Mouse (Mus musculus): Measurements from ENCODE around the gene 6030468B19Rik. TPM values are rescaled to one million over a fixed set of nuclear protein-coding genes. Genes with fewer than 3 reads are reported as not detected.
A peak's percentile ranks its signal among the peaks of the same experiment; 100 is the strongest.

The 6030468B19Rik gene
- polyA plus RNA-seq, 1 experiment from 2014 or later: 1.7 TPM

DNA sequence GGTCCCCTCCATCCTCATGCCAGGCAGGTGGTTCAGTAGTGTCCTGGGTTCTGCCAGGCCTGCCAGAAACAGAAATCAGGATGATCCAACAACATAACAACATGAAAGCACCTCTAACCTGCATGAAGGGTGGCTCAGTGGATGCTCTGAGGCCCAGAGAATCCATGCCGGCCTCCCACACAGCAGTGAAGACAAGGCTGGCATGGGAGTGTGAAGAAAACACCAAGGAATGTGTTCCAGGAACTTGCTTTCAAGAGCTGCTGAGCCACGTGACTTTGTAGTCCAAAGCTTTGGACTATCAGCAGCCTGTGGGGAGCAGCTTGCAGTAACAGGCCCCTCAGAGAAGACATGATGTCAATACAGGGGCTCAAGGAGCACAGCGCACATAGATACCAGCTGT is 31.2 kb upstream of the 6030468B19Rik start:
- no peak overlapping the region for H3K27ac ChIP-seq (ENCODE audit: poor library complexity, severe bottlenecking)
- no peaks in the 10 kb centered on the region for H3K27me3 ChIP-seq (replicated peaks)
- no peaks in the 10 kb centered on the region for H3K9me3 ChIP-seq (replicated peaks)
- peaks cover 15% of the 10 kb centered on the region for H3K4me1 ChIP-seq (replicated peaks)
- H3K9ac ChIP-seq: no peak overlapping the region
- WGBS: 77% methylated on average over 3 of the region's 3 CpGs
- H3K4me3 ChIP-seq: no peak overlapping the region
- no peak for ATAC-seq (ENCODE audit: insufficient number of reproducible peaks, low FRiP score)
- H3K4me2 ChIP-seq: no peak overlapping the region
- peaks cover 71% of the 10 kb centered on the region for H3K36me3 ChIP-seq

DNA sequence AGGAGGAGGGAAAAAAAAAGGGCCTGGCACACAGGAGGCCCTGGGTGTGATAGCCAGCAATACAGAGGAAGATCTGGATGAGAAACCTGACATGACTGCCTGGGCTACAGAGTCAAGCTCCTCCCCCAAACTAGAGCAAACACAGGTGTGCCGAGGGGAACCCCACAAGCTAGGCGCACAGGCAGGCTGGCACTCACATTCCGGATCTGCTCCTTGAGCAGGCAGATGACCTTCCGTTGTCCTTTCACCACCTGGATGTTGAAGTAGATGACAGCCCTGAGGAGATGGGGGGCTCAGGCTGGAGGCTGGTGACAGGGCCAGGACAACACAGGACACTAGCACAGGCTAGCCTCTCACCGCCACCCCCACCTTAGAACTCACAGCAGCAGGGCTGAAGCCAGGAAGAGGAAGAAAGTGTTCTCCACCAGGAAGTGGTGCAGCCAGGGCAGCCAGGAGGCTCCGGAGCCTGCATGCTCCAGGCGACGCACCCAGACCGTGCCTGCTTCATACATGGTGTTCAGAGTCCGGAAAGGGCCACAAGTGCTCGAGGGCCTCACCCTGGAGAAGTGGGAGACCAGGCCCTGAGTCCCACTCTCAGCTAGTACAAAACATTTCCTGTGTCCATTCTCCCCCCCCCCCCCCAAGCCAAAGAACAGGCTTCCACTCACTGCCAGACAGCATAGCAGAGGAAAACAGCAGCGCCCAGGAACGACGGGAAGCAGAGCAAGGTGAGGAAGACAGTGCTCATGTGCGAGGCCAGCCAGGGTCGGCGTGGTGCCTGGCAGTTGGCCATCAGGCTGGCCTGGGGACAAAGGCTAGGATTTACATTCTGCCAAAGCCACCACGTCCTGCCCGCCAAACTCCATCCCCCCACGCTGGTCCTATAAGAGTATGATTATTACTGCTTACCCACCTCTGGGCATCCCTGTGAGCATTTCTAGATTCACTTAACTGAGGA is 28.5 kb upstream of the 6030468B19Rik start:
- H3K4me1 ChIP-seq (replicated peaks): peaks cover 15% of the 10 kb centered on the region
- H3K36me3 ChIP-seq: peaks cover 84% of the 10 kb centered on the region
- H3K4me2 ChIP-seq: no peak overlapping the region
- no peak overlapping the region for H3K27ac ChIP-seq (ENCODE audit: poor library complexity, severe bottlenecking)
- ATAC-seq (ENCODE audit: insufficient number of reproducible peaks, low FRiP score): no peak
- no peak overlapping the region for H3K9ac ChIP-seq
- H3K27me3 ChIP-seq (replicated peaks): no peaks in the 10 kb centered on the region
- no peaks in the 10 kb centered on the region for H3K9me3 ChIP-seq (replicated peaks)
- WGBS: 82% methylated on average over 20 of the region's 20 CpGs
- no peak overlapping the region for H3K4me3 ChIP-seq

DNA sequence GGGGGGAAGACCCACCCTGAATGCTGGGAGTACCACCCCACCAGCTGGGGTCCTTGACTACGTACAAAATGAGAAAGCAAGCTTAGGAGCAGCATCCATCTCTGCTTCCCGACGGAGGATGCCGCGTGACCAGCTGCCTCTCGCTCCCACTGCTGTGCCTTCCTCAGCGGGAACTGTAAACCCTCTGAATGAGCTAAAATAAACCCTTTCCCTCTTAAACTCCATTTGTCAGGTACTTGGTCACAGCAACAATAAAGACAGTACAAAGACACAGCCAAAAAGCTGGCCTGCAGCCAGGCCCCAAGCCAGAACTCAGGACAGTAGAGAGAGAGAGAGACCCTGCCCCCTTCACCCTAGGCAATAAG is 27.8 kb upstream of the 6030468B19Rik start:
- H3K4me2 ChIP-seq: no peak overlapping the region
- ATAC-seq (ENCODE audit: insufficient number of reproducible peaks, low FRiP score): no peak
- H3K27me3 ChIP-seq (replicated peaks): no peaks in the 10 kb centered on the region
- no peak overlapping the region for H3K27ac ChIP-seq (ENCODE audit: poor library complexity, severe bottlenecking)
- no peaks in the 10 kb centered on the region for H3K9me3 ChIP-seq (replicated peaks)
- no peak overlapping the region for H3K9ac ChIP-seq
- H3K4me3 ChIP-seq: no peak overlapping the region
- 93% methylated on average over 7 of the region's 7 CpGs for WGBS
- peaks cover 85% of the 10 kb centered on the region for H3K36me3 ChIP-seq
- peaks cover 15% of the 10 kb centered on the region for H3K4me1 ChIP-seq (replicated peaks)

DNA sequence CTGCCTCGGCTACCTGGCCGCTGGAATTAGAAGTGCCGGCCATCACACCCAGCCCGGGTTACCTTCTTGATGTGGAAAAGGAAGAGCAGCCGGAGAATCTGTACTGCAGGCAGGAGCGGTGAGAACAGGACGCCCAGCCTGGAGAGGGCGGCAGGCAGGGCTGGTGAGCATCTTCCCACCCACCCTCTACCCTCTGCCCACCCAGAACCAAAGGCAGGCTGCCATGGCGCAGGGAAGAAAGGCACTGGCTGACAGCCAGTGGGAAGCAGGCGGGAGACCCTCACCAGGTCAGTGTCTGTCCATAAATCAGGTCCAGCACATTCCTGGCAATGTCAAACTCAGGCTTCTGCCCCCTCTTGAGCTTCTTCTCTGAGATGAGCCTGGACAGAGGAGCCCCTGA is 27.1 kb upstream of the 6030468B19Rik start:
- Histone ChIP-seq H3K4me2 (no peak overlapping the region), H3K36me3 (peaks cover 85% of the 10 kb centered on the region), H3K9me3 (replicated peaks) (no peaks in the 10 kb centered on the region), H3K27ac (ENCODE audit: poor library complexity, severe bottlenecking) (no peak overlapping the region), H3K4me3 (no peak overlapping the region), H3K27me3 (replicated peaks) (no peaks in the 10 kb centered on the region), H3K9ac (no peak overlapping the region), H3K4me1 (replicated peaks) (peaks cover 15% of the 10 kb centered on the region)
- no peak for ATAC-seq (ENCODE audit: insufficient number of reproducible peaks, low FRiP score)
- 85% methylated on average over 10 of the region's 10 CpGs for WGBS

DNA sequence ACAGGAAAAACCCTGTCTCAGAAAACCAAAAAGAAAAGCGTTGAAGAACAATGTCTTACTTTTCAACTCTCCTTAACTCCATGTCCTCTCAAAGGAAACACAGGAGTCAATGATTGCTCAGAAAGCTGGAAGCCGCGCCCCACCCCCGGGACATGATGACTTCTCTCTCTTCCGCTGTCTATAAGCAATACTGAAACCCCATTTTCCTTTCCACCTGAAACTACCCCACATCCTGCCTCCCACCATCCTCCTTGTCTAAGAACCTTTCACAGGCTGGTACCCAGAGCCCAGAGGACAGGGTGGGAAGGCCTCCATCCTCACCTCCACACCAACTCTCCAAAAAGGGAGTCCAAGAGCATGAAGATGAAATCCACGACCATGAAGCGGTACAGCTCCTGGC is 25.1 kb upstream of the 6030468B19Rik start:
- WGBS: 93% methylated on average over 7 of the region's 7 CpGs
- Histone ChIP-seq H3K4me3 (no peak overlapping the region), H3K27me3 (replicated peaks) (no peaks in the 10 kb centered on the region), H3K4me1 (replicated peaks) (peaks cover 9% of the 10 kb centered on the region; the same call in 1 of the 2 replicates), H3K9me3 (replicated peaks) (no peaks in the 10 kb centered on the region), H3K4me2 (no peak overlapping the region), H3K9ac (no peak overlapping the region), H3K36me3 (peaks cover 88% of the 10 kb centered on the region), H3K27ac (ENCODE audit: poor library complexity, severe bottlenecking) (no peak overlapping the region)
- no peak for ATAC-seq (ENCODE audit: insufficient number of reproducible peaks, low FRiP score)

DNA sequence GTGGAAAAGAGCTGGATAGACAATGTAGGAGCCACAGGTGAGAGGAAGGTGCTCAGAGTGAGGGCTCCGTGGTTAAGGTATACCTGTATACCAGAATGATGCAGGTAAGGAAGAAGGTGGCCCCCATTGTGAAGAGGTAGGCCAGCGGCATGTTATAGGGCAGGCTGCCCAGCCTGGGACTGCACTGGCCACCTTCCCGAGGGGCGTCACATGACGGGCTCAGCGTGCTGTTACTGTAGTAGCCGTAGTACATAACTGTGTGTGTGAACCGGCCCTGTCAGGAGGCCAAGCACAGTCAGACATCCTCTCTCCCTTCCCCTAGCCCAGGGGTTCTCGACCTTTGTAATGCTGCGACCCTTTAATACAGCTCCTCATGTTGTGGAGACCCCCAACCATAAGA is 22.5 kb upstream of the 6030468B19Rik start:
- peaks cover 15% of the 10 kb centered on the region for H3K4me1 ChIP-seq (replicated peaks)
- no peak for ATAC-seq (ENCODE audit: insufficient number of reproducible peaks, low FRiP score)
- peaks cover 79% of the 10 kb centered on the region for H3K36me3 ChIP-seq
- WGBS: 92% methylated on average over 10 of the region's 10 CpGs
- H3K27ac ChIP-seq (ENCODE audit: poor library complexity, severe bottlenecking): no peak overlapping the region
- no peak overlapping the region for H3K4me2 ChIP-seq
- H3K4me3 ChIP-seq: no peak overlapping the region
- H3K9me3 ChIP-seq (replicated peaks): no peaks in the 10 kb centered on the region
- H3K9ac ChIP-seq: no peak overlapping the region
- H3K27me3 ChIP-seq (replicated peaks): no peaks in the 10 kb centered on the region

DNA sequence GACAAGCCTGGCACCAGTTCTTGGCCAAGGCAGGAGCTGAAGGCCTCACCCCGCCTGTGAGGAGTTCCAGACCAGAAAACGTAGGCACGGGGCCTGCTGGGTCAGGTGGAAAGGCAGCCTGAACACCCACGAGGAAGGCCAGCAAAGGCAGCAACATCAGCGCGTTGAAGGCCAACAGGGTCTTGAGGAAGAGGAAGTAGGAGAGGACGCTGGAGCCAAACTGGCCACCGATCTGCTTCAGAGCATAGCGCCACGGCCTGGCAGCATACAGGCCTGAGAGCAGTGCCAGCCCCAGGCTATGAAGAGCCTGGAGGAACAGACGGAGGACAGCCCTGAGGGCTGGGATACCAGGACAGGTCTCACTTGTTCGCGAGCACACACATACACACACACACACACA is 21.9 kb upstream of the 6030468B19Rik start:
- no peaks in the 10 kb centered on the region for H3K27me3 ChIP-seq (replicated peaks)
- WGBS: 88% methylated on average over 12 of the region's 13 CpGs
- H3K9me3 ChIP-seq (replicated peaks): no peaks in the 10 kb centered on the region
- H3K36me3 ChIP-seq: peaks cover 73% of the 10 kb centered on the region
- no peak for ATAC-seq (ENCODE audit: insufficient number of reproducible peaks, low FRiP score)
- H3K9ac ChIP-seq: no peak overlapping the region
- no peak overlapping the region for H3K4me2 ChIP-seq
- H3K27ac ChIP-seq (ENCODE audit: poor library complexity, severe bottlenecking): no peak overlapping the region
- peaks cover 20% of the 10 kb centered on the region for H3K4me1 ChIP-seq (replicated peaks)
- no peak overlapping the region for H3K4me3 ChIP-seq

DNA sequence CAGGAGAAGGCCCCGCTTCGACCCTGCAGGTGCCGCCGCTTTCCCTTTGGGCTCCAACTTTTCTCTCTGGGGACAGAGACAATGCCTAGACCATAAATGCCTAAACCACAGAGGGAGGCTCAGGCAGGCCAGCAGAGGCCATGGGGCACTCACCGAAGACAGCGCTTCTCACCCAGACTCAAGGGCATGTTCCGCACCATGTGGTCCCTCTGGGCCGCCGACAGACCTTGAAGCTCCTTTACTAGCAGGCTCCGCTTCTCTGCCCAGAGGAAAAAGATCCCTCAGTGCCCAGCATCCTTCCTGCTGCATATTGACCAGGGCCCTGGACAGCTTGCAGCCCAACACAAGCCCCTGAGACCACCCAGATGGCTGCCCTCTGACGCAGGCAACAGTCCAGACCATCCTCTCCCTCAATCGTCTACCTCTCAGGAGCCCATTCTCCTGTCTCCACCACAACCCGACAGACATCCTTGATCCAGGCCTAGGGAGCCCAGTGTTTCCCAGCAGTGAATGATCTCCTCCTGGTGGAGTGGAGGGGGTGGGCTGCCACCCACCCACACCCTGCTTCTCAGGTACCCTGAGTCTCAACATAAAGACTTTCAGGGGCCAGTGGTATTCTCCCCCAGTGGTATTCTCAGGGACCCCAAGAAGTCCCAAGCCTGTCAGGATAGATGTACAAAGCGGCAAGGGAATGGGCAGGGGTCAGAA is 21.2 kb upstream of the 6030468B19Rik start:
- H3K4me3 ChIP-seq: no peak overlapping the region
- H3K27me3 ChIP-seq (replicated peaks): no peaks in the 10 kb centered on the region
- H3K4me1 ChIP-seq (replicated peaks): peaks cover 27% of the 10 kb centered on the region
- no peaks in the 10 kb centered on the region for H3K9me3 ChIP-seq (replicated peaks)
- peaks cover 69% of the 10 kb centered on the region for H3K36me3 ChIP-seq
- no peak overlapping the region for H3K9ac ChIP-seq
- H3K27ac ChIP-seq (ENCODE audit: poor library complexity, severe bottlenecking): no peak overlapping the region
- no peak for ATAC-seq (ENCODE audit: insufficient number of reproducible peaks, low FRiP score)
- 91% methylated on average over 14 of the region's 14 CpGs for WGBS
- H3K4me2 ChIP-seq: no peak overlapping the region

DNA sequence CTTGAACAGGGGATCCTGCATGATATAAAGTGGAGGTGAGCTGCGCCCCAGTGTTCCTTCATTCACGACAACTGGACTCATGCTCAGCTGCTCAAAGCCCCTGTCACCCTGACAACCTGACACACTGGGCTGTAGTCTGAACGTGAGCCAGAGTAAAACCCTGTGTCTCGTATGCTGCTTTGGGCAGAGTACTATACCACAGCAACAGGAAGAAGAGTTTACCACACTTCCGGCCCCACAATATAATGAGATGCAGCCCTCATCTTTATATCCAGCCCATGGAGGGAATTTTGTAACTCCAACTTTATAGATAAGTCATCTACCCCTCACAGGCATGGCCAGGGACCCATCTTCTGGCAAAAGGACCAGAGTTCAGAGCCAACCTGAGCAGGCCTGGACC is 20.3 kb upstream of the 6030468B19Rik start:
- peaks cover 2% of the 10 kb centered on the region; the same call in 1 of the 2 replicates for H3K27me3 ChIP-seq (replicated peaks)
- no peak overlapping the region for H3K4me3 ChIP-seq
- no peak overlapping the region for H3K9ac ChIP-seq
- peaks cover 36% of the 10 kb centered on the region for H3K4me1 ChIP-seq (replicated peaks)
- no peak overlapping the region for H3K27ac ChIP-seq (ENCODE audit: poor library complexity, severe bottlenecking)
- WGBS: 91% methylated on average over 5 of the region's 5 CpGs
- peaks cover 61% of the 10 kb centered on the region for H3K36me3 ChIP-seq
- no peak for ATAC-seq (ENCODE audit: insufficient number of reproducible peaks, low FRiP score)
- H3K9me3 ChIP-seq (replicated peaks): no peaks in the 10 kb centered on the region
- H3K4me2 ChIP-seq: no peak overlapping the region

DNA sequence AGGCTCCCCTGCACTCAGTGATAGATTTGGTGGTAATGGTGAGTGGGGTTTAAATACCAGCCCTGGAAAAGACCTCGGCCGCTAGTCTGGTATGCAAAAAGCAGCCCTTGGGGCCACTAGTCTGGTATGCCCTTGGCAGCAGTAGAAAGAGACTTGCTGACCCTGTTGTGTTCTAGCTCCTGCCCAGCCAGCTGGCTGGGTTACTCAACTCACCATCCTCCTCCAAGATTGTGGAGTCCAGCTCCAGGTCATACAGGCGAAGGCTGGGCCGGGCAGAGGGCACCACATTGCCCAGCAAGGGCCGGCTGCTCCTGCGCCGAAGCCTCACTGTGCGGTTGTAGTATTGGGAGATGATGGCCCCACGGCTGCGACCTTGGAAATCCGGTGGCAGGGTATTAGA is 19.4 kb upstream of the 6030468B19Rik start:
- H3K27ac ChIP-seq (ENCODE audit: poor library complexity, severe bottlenecking): no peak overlapping the region
- 94% methylated on average over 11 of the region's 11 CpGs for WGBS
- no peak overlapping the region for H3K4me2 ChIP-seq
- ATAC-seq (ENCODE audit: insufficient number of reproducible peaks, low FRiP score): no peak
- peaks cover 4% of the 10 kb centered on the region; the same call in 1 of the 2 replicates for H3K27me3 ChIP-seq (replicated peaks)
- no peak overlapping the region for H3K9ac ChIP-seq
- peaks cover 52% of the 10 kb centered on the region for H3K36me3 ChIP-seq
- no peak overlapping the region for H3K4me3 ChIP-seq
- no peaks in the 10 kb centered on the region for H3K9me3 ChIP-seq (replicated peaks)
- H3K4me1 ChIP-seq (replicated peaks): peaks cover 43% of the 10 kb centered on the region

DNA sequence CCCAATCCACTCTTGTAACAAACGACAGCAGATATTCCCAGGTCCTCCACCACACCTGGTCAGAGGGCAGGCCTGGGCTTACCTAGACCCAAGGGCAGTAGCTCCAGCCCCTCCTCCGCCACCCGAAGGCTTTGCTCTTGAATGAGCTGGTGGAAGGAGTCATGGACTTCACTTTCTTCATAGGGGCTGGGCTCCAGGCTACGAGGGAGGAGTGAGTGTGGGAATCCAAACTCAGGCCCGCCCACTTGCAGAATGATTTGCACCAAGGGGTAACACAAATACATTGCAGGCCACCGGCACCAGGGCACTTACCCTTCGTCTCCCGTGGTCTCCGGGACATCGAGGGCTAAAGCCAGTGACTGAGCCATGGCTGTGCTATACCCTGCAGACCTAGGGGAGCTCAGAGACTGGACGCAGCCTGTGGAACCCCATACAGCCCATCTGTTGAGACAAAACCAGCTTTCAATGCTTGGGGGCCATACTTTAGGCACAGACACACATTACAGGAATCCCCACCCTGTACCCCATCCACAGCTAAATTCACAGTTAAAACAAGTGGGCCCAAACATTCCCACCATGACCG is 18.5 kb upstream of the 6030468B19Rik start:
- Histone ChIP-seq H3K9ac (peak overlapping the region; percentile 81), H3K27me3 (replicated peaks) (peaks cover 4% of the 10 kb centered on the region; the same call in 1 of the 2 replicates), H3K4me3 (peak overlapping the region; percentile 69), H3K4me1 (replicated peaks) (peaks cover 49% of the 10 kb centered on the region), H3K9me3 (replicated peaks) (no peaks in the 10 kb centered on the region), H3K4me2 (peak overlapping the region; percentile 99), H3K36me3 (peaks cover 42% of the 10 kb centered on the region), H3K27ac (ENCODE audit: poor library complexity, severe bottlenecking) (peak overlapping the region; percentile 94)
- no peak for ATAC-seq (ENCODE audit: insufficient number of reproducible peaks, low FRiP score)
- WGBS: 50% methylated on average over 12 of the region's 12 CpGs
